Mouse (Mus musculus) heart, embryonic 16.5 days (tissue): ENCODE results near the gene Sh3pxd2a. TPM values are rescaled to one million over a fixed set of nuclear protein-coding genes. Genes with fewer than 3 reads are reported as not detected.

Source experiments
- ATAC-seq: fragments of 200-750 bp; cut with Nextera tagmentation; replicated peaks from 2 replicates; pipeline ENCODE4 v1.8.0; 2017; ENCODE audit warnings: moderate number of reproducible peaks; ENCODE audit not compliant: insufficient read depth, low FRiP score; ENCODE audit errors: extremely low read depth
- H3K27ac ChIP-seq: fragments of 300-500 bp; sonication (generic); 2 replicates; pipeline ENCODE4 v1.5.1; 2014; ENCODE audit warnings: mild to moderate bottlenecking, low read length, control low read depth, moderate library complexity
- H3K27me3 ChIP-seq: fragments of 300-500 bp; sonication (generic); 2 replicates; pipeline ENCODE4 v1.6.1; 2014; ENCODE audit warnings: low read length, mixed read lengths; ENCODE audit not compliant: control insufficient read depth, insufficient read depth
- H3K36me3 ChIP-seq: fragments of 300-500 bp; sonication (generic); 2 replicates; pipeline ENCODE4 v1.6.1; 2014; ENCODE audit not compliant: control insufficient read depth, insufficient read depth
- H3K4me1 ChIP-seq: fragments of 300-500 bp; sonication (generic); 2 replicates; pipeline ENCODE4 v1.6.1; 2014; ENCODE audit warnings: low read length, mixed read lengths; ENCODE audit not compliant: control insufficient read depth, insufficient read depth
- H3K4me2 ChIP-seq: fragments of 300-500 bp; sonication (generic); 2 replicates; pipeline ENCODE4 v1.6.1; 2014; ENCODE audit warnings: low read depth, mild to moderate bottlenecking, control low read depth, low read length
- H3K4me3 ChIP-seq: fragments of 300-500 bp; sonication (generic); 2 replicates; pipeline ENCODE4 v1.5.1; 2014; ENCODE audit warnings: mild to moderate bottlenecking, control low read depth, low read length
- H3K9ac ChIP-seq: fragments of 300-500 bp; sonication (generic); 2 replicates; pipeline ENCODE4 v1.6.1; 2014; ENCODE audit warnings: low read length, control low read depth
- H3K9me3 ChIP-seq: fragments of 300-500 bp; sonication (generic); replicated peaks from 2 replicates; pipeline ENCODE4 v1.6.1; 2016; ENCODE audit warnings: low read length; ENCODE audit not compliant: control insufficient read depth
- WGBS: fragments of 180-500 bp; shearing (Covaris S2); extraction: QIAGEN DNeasy Blood & Tissue Kit; methylation state at CpG from one replicate; pipeline ENCODE4 v1.1.7; 2014; 5-methylcytosine and 5-hydroxymethylcytosine counted together
- polyA plus RNA-seq: library from polyadenylated mRNA; unstranded; fragments of >200 nt; fragmentation: Nextera tagmentation; extraction: Ambion mirVana; gene quantifications from 2 replicates; pipeline ENCODE4 v1.2.1, GENCODE M21; 2015

The Sh3pxd2a gene
- polyA plus RNA-seq, 1 experiment from 2014 or later, result 4.5 TPM

GRCm38 (mm10) chr19:47309824-47310223 lies 154.4 kb downstream of the Sh3pxd2a start:
- no peaks in the 10 kb centered on the region for H3K27me3 ChIP-seq
- no peaks in the 10 kb centered on the region for H3K9me3 ChIP-seq
- H3K36me3 ChIP-seq, result peaks cover 10% of the 10 kb centered on the region; the same call in 1 of the 2 replicates
- peaks cover 19% of the 10 kb centered on the region for H3K4me1 ChIP-seq
- no peak overlapping the region for H3K4me3 ChIP-seq
- H3K4me2 ChIP-seq, result no peak overlapping the region
- no peak overlapping the region for H3K27ac ChIP-seq
- ATAC-seq, result no peak
- H3K9ac ChIP-seq, result no peak overlapping the region
- WGBS, result 76% methylated on average over 12 of the region's 12 CpGs

DNA sequence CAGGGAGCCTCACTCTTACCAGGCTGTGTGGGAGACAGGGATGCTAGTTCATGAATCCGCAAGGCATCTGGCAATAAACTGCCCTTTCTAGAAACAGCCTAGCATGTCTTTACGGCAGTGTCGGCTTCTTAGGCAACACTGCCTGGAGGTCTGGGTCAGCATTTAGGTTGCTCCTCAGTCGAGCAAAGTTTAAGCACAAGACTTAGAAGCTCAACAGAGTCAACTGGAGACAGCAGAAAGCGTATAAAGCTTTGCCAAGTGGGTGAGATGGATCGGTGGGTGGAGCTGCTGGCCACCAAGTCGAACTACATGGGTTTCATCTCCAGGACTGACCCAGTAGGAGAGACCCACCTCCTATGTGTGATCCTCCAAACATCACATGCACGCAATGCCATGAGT lies 157.3 kb downstream of the Sh3pxd2a start:
- Histone ChIP-seq H3K4me1 (peaks cover 17% of the 10 kb centered on the region), H3K27me3 (no peaks in the 10 kb centered on the region), H3K27ac (no peak overlapping the region), H3K4me2 (no peak overlapping the region), H3K9ac (no peak overlapping the region), H3K36me3 (peaks cover 5% of the 10 kb centered on the region; the same call in 1 of the 2 replicates), H3K4me3 (no peak overlapping the region), H3K9me3 (no peaks in the 10 kb centered on the region)
- no peak for ATAC-seq
- WGBS, result 84% methylated on average over 8 of the region's 8 CpGs

GRCm38 (mm10) chr19:47306128-47306916 lies 157.9 kb downstream of the Sh3pxd2a start:
- 88% methylated on average over 14 of the region's 14 CpGs for WGBS
- peaks cover 18% of the 10 kb centered on the region for H3K4me1 ChIP-seq
- H3K4me3 ChIP-seq, result no peak overlapping the region
- no peaks in the 10 kb centered on the region for H3K9me3 ChIP-seq
- no peaks in the 10 kb centered on the region for H3K27me3 ChIP-seq
- no peak overlapping the region for H3K9ac ChIP-seq
- no peak overlapping the region for H3K27ac ChIP-seq
- no peak for ATAC-seq
- no peak overlapping the region for H3K4me2 ChIP-seq
- peaks cover 5% of the 10 kb centered on the region; the same call in 1 of the 2 replicates for H3K36me3 ChIP-seq

GRCm38 (mm10) chr19:47305401-47305800 lies 158.8 kb downstream of the Sh3pxd2a start:
- H3K36me3 ChIP-seq, result peaks cover 5% of the 10 kb centered on the region; the same call in 1 of the 2 replicates
- no peak for ATAC-seq
- H3K27ac ChIP-seq, result no peak overlapping the region
- no peak overlapping the region for H3K4me3 ChIP-seq
- no peak overlapping the region for H3K4me2 ChIP-seq
- no peak overlapping the region for H3K9ac ChIP-seq
- peaks cover 23% of the 10 kb centered on the region for H3K4me1 ChIP-seq
- no peaks in the 10 kb centered on the region for H3K27me3 ChIP-seq
- 85% methylated on average over 10 of the region's 10 CpGs for WGBS
- no peaks in the 10 kb centered on the region for H3K9me3 ChIP-seq

GRCm38 (mm10) chr19:47304170-47304745 lies 159.9 kb downstream of the Sh3pxd2a start:
- Histone ChIP-seq H3K27me3 (no peaks in the 10 kb centered on the region), H3K4me1 (peaks cover 26% of the 10 kb centered on the region), H3K9ac (no peak overlapping the region), H3K36me3 (0 out of 2 replicates have a peak, but pooled peaks cover 5% of the 10 kb centered on the region), H3K4me2 (no peak overlapping the region), H3K27ac (no peak overlapping the region), H3K4me3 (no peak overlapping the region), H3K9me3 (no peaks in the 10 kb centered on the region)
- ATAC-seq, result no peak
- 87% methylated on average over 5 of the region's 5 CpGs for WGBS

GRCm38 (mm10) chr19:47303128-47303527 lies 161.1 kb downstream of the Sh3pxd2a start:
- H3K27ac ChIP-seq, result no peak overlapping the region
- H3K27me3 ChIP-seq, result no peaks in the 10 kb centered on the region
- 80% methylated on average over 10 of the region's 10 CpGs for WGBS
- H3K4me1 ChIP-seq, result peaks cover 26% of the 10 kb centered on the region
- no peaks in the 10 kb centered on the region for H3K9me3 ChIP-seq
- H3K36me3 ChIP-seq, result 0 out of 2 replicates have a peak, but pooled peaks cover 8% of the 10 kb centered on the region
- no peak overlapping the region for H3K4me3 ChIP-seq
- H3K4me2 ChIP-seq, result no peak overlapping the region
- no peak; the same call in 1 of the 2 replicates for ATAC-seq
- no peak overlapping the region for H3K9ac ChIP-seq

- ATAC-seq, result no peak
- no peak overlapping the region for H3K4me3 ChIP-seq
- H3K4me2 ChIP-seq, result 0 out of 2 replicates have a peak overlapping the region, but pooled peaks have one; percentile 4
- 50% methylated on average over 21 of the region's 21 CpGs for WGBS
- peak overlapping the region; percentile 62 for H3K27ac ChIP-seq
- no peaks in the 10 kb centered on the region for H3K27me3 ChIP-seq
- H3K36me3 ChIP-seq, result 0 out of 2 replicates have a peak, but pooled peaks cover 6% of the 10 kb centered on the region
- H3K4me1 ChIP-seq, result peaks cover 26% of the 10 kb centered on the region
- peak overlapping the region; percentile 39 for H3K9ac ChIP-seq
- H3K9me3 ChIP-seq, result no peaks in the 10 kb centered on the region
These were observed 161.9 kb downstream of the Sh3pxd2a start for GRCm38 (mm10) chr19:47302191-47302852.

DNA sequence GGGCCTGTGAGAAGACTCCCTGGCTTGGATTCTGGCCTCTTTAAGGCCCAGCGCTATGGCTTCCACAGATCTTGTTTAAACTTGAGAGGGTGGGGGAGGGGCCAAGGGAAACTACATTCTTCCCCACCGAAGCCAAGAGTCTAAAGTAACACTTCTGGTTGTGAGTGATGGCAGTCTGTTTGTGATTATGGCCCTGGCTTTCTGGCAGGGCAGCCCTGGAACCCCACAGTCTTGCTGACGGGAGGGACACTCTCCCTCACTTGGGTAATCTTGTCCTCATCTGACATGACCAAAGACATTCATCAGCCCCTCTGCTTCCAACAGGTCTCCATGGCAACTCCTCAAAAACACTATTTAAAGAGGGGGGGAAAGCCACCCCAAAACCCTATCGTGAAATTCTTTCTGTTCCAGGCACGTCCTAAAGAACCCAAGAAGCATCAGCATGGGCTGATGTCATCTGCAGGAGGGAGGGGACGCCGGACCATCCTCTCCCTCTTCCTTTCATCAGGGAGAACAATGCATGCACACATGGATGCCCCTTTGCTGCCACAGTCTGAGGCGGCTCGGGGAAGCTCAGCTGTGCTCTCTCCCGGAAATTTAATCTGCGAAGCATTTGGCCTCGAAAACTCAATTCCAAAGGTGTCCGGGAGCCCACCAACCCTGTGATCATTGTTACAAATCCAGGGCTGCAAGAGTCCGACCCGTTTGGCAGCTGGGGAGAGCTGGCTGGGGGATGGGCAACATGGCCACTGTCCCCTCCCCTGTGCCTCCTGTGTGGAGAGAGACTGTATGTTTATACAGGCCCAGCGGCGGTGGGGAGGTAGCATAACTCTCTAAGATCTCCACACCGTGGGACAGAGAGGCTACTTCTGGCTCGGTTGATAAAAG lies 162.7 kb downstream of the Sh3pxd2a start:
- Histone ChIP-seq H3K9ac (peak overlapping the region; percentile 39), H3K4me2 (peak overlapping the region; percentile 4; the same call in 1 of the 2 replicates), H3K4me1 (peaks cover 28% of the 10 kb centered on the region), H3K27me3 (no peaks in the 10 kb centered on the region), H3K27ac (peak overlapping the region; percentile 62), H3K4me3 (no peak overlapping the region), H3K9me3 (no peaks in the 10 kb centered on the region), H3K36me3 (0 out of 2 replicates have a peak, but pooled peaks cover 6% of the 10 kb centered on the region)
- no peak for ATAC-seq
- 24% methylated on average over 19 of the region's 19 CpGs for WGBS
